Mouse (Mus musculus): ENCODE data around the gene Sema6d. TPM values are rescaled to one million over a fixed set of nuclear protein-coding genes. Genes with fewer than 3 reads are reported as not detected.

The Sema6d gene
- total and polyA plus RNA-seq, 2 experiments from 2014 or later: 22.5 to 65.1 TPM

DNA sequence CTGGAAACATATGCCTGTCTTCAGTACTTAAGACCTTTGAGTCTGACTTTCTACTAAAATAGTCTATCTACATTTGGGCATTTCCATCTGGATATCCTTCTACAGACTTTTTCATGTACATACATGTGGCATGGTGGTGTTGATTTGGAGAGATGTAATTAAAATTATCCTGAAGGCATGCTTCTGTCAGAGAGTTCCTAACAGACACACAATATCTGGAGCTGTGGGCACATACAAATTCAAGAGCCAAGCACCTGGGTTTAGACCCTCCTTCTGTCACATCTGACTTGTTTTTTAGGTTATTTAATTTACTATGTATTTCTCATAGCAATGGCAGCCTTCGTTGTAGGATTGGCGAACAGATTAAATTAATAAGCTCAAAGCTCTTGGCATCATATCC is 195.3 kb downstream of the Sema6d start:
- no peak for DNase-seq
- no peaks in the 10 kb centered on the region for H3K36me3 ChIP-seq (ENCODE audit: insufficient read depth)
- WGBS: 74% methylated on average over 2 of the region's 2 CpGs
- no peak overlapping the region for H3K4me3 ChIP-seq (ENCODE audit: low read depth, low read length)
- 0 out of 2 replicates have a peak, but pooled peaks cover 2% of the 10 kb centered on the region for H3K4me1 ChIP-seq (ENCODE audit: insufficient read depth)
- no peak for ATAC-seq
- TF ChIP-seq CTCF (IDR thresholded peaks at IDR 0.05; ENCODE audit: low read depth): no peak
- no peak overlapping the region for H3K27ac ChIP-seq (ENCODE audit: low read depth, low read length)
- no peak overlapping the region for H3K9ac ChIP-seq
- no peak overlapping the region for H3K4me2 ChIP-seq (ENCODE audit: low read depth)
- H3K27me3 ChIP-seq (ENCODE audit: insufficient read depth, low read length): no peaks in the 10 kb centered on the region
- H3K9me3 ChIP-seq (ENCODE audit: low read length): no peaks in the 10 kb centered on the region

DNA sequence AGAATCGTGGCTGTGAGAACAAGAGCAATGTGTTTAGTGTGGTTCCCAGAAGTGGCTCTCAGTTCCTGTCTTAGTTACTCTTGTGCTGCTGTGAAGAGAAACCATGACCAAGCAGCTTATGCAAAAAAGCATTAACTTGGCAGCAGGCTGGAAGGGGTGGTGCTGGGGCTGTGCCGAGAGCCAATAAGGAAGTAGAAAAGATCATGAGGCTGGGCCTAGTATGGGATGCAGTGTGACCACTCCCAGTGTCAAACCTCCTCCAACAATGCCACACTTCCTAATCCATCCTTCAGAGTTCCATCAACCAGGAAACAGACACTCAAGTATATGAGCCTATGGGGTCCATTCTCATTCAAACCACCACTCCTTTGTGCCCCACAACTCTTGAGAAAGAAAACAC is 199.6 kb downstream of the Sema6d start:
- WGBS: 76% methylated on average over 2 of the region's 2 CpGs
- H3K4me1 ChIP-seq (ENCODE audit: insufficient read depth): no peaks in the 10 kb centered on the region
- no peak overlapping the region for H3K27ac ChIP-seq (ENCODE audit: low read depth, low read length)
- H3K4me2 ChIP-seq (ENCODE audit: low read depth): no peak overlapping the region
- no peak for TF ChIP-seq CTCF (IDR thresholded peaks at IDR 0.05; ENCODE audit: low read depth)
- DNase-seq (no peak), ATAC-seq (no peak)
- no peaks in the 10 kb centered on the region for H3K36me3 ChIP-seq (ENCODE audit: insufficient read depth)
- H3K27me3 ChIP-seq (ENCODE audit: insufficient read depth, low read length): no peaks in the 10 kb centered on the region
- no peaks in the 10 kb centered on the region for H3K9me3 ChIP-seq (ENCODE audit: low read length)
- no peak overlapping the region for H3K4me3 ChIP-seq (ENCODE audit: low read depth, low read length)
- H3K9ac ChIP-seq: no peak overlapping the region

DNA sequence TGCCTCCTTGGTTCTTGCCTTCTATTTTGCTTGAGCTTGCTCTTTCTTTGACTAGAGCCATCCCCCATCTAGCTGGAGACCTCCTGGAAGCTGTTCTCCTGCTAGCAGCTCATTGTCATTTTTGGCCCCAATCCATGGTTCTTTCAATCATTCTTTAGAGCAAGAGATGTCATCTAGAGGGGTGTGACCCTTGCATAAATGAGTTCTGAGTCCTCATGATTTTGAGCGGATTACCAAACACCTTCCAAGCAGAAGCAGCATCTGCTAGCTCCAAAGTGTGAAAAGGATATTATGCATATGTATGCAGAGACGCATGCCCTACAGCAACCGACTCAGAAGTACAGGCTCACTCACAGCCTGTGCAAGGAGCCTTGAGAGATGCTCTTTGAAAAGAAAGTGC is 201.4 kb downstream of the Sema6d start:
- ATAC-seq: peak; percentile 96

DNA sequence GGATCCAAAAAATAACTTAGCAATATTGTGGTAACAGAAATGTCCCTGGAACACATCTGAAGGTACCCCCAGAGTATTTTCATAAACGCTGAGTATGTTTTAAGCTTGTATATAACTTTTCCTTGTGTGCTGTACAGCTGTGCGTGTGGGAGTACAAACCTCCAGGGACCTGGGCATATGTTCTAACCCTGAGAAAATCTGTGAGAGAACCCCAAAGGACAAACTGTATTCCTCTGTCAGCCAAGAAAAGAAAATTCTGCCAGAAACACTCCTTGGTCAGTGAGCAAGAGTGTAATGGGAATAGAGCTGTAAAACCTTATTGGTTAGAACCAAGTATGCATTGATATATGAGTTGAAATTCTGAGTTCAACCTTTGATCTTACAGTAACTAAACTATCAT is 203.8 kb downstream of the Sema6d start:
- Histone ChIP-seq H3K4me1 (ENCODE audit: insufficient read depth) (no peaks in the 10 kb centered on the region), H3K36me3 (ENCODE audit: insufficient read depth) (no peaks in the 10 kb centered on the region), H3K9ac (no peak overlapping the region), H3K27ac (ENCODE audit: low read depth, low read length) (no peak overlapping the region), H3K27me3 (ENCODE audit: insufficient read depth, low read length) (no peaks in the 10 kb centered on the region), H3K4me3 (ENCODE audit: low read depth, low read length) (no peak overlapping the region), H3K9me3 (ENCODE audit: low read length) (no peaks in the 10 kb centered on the region), H3K4me2 (ENCODE audit: low read depth) (no peak overlapping the region)
- DNase-seq: no peak
- no peak for ATAC-seq
- no peak for TF ChIP-seq CTCF (IDR thresholded peaks at IDR 0.05; ENCODE audit: low read depth)
- WGBS: 97% methylated on average over 2 of the region's 2 CpGs

More for the DNA sequence above, 201.4 kb downstream of the Sema6d start:
- H3K4me1 ChIP-seq (ENCODE audit: insufficient read depth): no peaks in the 10 kb centered on the region
- no peak overlapping the region for H3K9ac ChIP-seq
- no peak overlapping the region for H3K27ac ChIP-seq (ENCODE audit: low read depth, low read length)
- H3K4me2 ChIP-seq (ENCODE audit: low read depth): no peak overlapping the region
- no peak for TF ChIP-seq CTCF (IDR thresholded peaks at IDR 0.05; ENCODE audit: low read depth)
- no peaks in the 10 kb centered on the region for H3K36me3 ChIP-seq (ENCODE audit: insufficient read depth)
- WGBS: 36% methylated on average over 3 of the region's 3 CpGs
- DNase-seq: peak; percentile 49
- H3K27me3 ChIP-seq (ENCODE audit: insufficient read depth, low read length): no peaks in the 10 kb centered on the region
- no peak overlapping the region for H3K4me3 ChIP-seq (ENCODE audit: low read depth, low read length)
- H3K9me3 ChIP-seq (ENCODE audit: low read length): no peaks in the 10 kb centered on the region

DNA sequence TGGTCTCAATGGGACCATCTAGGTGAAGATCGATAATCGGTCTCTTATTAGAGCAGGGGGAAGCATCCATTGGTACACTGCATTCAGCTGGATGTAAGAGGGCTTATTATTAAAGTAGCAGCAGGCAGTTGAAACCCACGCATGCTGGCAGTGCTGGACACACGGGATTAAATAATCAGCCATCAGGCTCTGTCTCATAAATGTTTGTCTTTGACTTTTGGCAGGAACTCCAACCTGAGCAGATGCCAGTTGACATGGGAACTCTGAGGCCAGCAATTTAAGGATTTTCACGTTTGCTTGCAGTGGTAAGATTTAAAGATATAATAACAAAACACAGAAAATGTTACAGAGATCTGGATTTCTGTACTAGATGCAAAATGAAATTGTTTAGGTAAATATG is 208.6 kb downstream of the Sema6d start:
- H3K4me1 ChIP-seq (ENCODE audit: insufficient read depth): no peaks in the 10 kb centered on the region
- no peak for TF ChIP-seq CTCF (IDR thresholded peaks at IDR 0.05; ENCODE audit: low read depth)
- ATAC-seq: no peak
- no peak overlapping the region for H3K27ac ChIP-seq (ENCODE audit: low read depth, low read length)
- no peaks in the 10 kb centered on the region for H3K9me3 ChIP-seq (ENCODE audit: low read length)
- H3K27me3 ChIP-seq (ENCODE audit: insufficient read depth, low read length): no peaks in the 10 kb centered on the region
- no peak overlapping the region for H3K9ac ChIP-seq
- 38% methylated on average over 5 of the region's 5 CpGs for WGBS
- DNase-seq: no peak
- no peak overlapping the region for H3K4me2 ChIP-seq (ENCODE audit: low read depth)
- no peak overlapping the region for H3K4me3 ChIP-seq (ENCODE audit: low read depth, low read length)
- no peaks in the 10 kb centered on the region for H3K36me3 ChIP-seq (ENCODE audit: insufficient read depth)

DNA sequence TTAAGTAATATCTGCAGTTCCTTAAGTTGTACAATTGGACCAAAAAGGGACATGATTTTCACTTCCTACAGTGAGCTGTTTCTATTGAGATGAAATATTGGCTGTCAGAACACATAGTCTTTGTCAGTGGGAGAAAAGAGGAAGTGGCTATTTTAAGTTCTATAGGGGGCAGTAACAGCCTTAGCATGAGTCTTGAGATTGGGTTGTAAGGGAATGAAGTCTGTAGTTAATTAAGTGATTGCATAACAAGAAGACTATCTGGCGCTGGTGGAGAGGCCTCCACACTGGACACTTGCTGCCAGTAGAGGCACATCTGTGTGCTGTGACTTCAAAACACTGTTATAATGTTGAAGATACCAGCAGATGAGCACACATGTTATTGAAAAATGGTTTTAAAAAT is 209.1 kb downstream of the Sema6d start:
- H3K4me3 ChIP-seq (ENCODE audit: low read depth, low read length): no peak overlapping the region
- 63% methylated on average over 1 of the region's 1 CpGs for WGBS
- no peaks in the 10 kb centered on the region for H3K4me1 ChIP-seq (ENCODE audit: insufficient read depth)
- no peak overlapping the region for H3K9ac ChIP-seq
- H3K36me3 ChIP-seq (ENCODE audit: insufficient read depth): no peaks in the 10 kb centered on the region
- no peak overlapping the region for H3K27ac ChIP-seq (ENCODE audit: low read depth, low read length)
- ATAC-seq (no peak), DNase-seq (no peak)
- no peak overlapping the region for H3K4me2 ChIP-seq (ENCODE audit: low read depth)
- peak; percentile 27; the same call in 1 of the 2 replicates for TF ChIP-seq CTCF (IDR thresholded peaks at IDR 0.05; ENCODE audit: low read depth)
- no peaks in the 10 kb centered on the region for H3K9me3 ChIP-seq (ENCODE audit: low read length)
- H3K27me3 ChIP-seq (ENCODE audit: insufficient read depth, low read length): no peaks in the 10 kb centered on the region

DNA sequence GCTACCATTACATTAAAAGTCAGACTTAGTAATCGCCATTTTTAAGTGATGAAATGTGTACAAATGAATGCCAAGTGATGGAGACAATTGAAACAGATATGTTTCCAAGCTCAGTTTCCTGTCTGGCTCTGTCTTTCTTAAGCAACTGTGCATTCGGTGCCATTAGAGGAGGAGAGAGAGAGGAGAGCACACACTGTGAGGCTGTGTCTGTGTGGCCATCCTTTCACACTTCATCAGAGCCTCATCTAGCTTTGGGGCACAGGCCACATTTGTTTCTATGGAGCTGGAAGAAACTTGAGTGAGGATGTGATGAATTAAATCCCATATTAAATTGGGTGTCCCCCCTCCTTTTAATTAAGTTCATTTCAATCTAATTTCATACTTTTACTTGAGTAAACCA is 218.8 kb downstream of the Sema6d start:
- DNase-seq: no peak
- ATAC-seq: no peak
- H3K9ac ChIP-seq: no peak overlapping the region
- no peaks in the 10 kb centered on the region for H3K36me3 ChIP-seq (ENCODE audit: insufficient read depth)
- H3K4me1 ChIP-seq (ENCODE audit: insufficient read depth): no peaks in the 10 kb centered on the region
- no peak overlapping the region for H3K27ac ChIP-seq (ENCODE audit: low read depth, low read length)
- no peak overlapping the region for H3K4me2 ChIP-seq (ENCODE audit: low read depth)
- no peaks in the 10 kb centered on the region for H3K27me3 ChIP-seq (ENCODE audit: insufficient read depth, low read length)
- 66% methylated on average over 2 of the region's 2 CpGs for WGBS
- no peaks in the 10 kb centered on the region for H3K9me3 ChIP-seq (ENCODE audit: low read length)
- H3K4me3 ChIP-seq (ENCODE audit: low read depth, low read length): no peak overlapping the region
- TF ChIP-seq CTCF (IDR thresholded peaks at IDR 0.05; ENCODE audit: low read depth): no peak

Data from forebrain, postnatal 0 days (tissue).